Mouse (Mus musculus) E14TG2a.4 (cell line): ENCODE measurements around the gene Olfr1130.
"Not testable (repeated sequence)": the region's sequence is repeated elsewhere in the genome, so short reads cannot be mapped to it uniquely, and the experiment has no call there.

ENCODE experiments used
- H3K27me3 ChIP-seq: 2 replicates; pipeline ENCODE4 v1.6.1; 2014; ENCODE audit warnings: low read length, control low read depth; ENCODE audit not compliant: insufficient read depth
- H3K36me3 ChIP-seq: 2 replicates; pipeline ENCODE4 v1.6.1; 2014; ENCODE audit warnings: low read length, control low read depth; ENCODE audit not compliant: insufficient read depth
- H3K4me1 ChIP-seq: replicated peaks from 2 replicates; pipeline ENCODE4 v1.6.1; 2014; ENCODE audit warnings: low read depth, low read length, control low read depth
- H3K4me3 ChIP-seq: replicated peaks from 2 replicates; pipeline ENCODE4 v1.5.1; 2014; ENCODE audit warnings: mild to moderate bottlenecking, low read length
- H3K9me3 ChIP-seq: 2 replicates; pipeline ENCODE4 v1.6.1; 2014; ENCODE audit warnings: low read length, control low read depth
- CTCF ChIP-seq: conservative IDR thresholded peaks from 2 replicates; pipeline ENCODE4 v1.5.1; 2014; ENCODE audit warnings: low read length
- NANOG ChIP-seq: IDR thresholded peaks from 2 replicates; pipeline ENCODE4 v1.6.1; 2014; ENCODE audit warnings: borderline replicate concordance, low read length, mixed read lengths
- POU5F1 ChIP-seq: IDR thresholded peaks from 2 replicates; pipeline ENCODE4 v1.6.1; 2014; ENCODE audit warnings: low read length, borderline replicate concordance

Gene Olfr1130

DNA sequence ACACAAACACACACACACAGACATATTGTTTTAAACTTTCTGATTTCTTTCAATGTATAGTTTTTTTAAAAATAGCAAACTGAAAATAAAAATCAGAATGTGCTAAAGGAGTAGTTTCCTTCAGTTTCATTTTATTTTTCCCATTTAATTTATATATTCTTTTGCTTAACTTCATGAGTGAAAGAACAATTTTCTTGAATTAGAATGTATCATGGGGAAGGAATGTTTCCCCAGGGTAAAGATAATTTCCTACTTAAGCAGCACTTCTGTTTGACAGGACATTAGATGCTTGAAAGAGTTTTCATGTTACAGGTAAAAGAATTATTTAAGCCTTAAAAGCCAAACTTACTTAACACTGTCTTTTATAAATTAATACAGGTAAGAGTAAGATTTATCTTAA, at the start of gene Olfr1130:
TSS of gene Olfr1130 (plus strand) at position 301 of the 400 bp plus-strand sequence.
- H3K9me3 ChIP-seq, H3K4me3 ChIP-seq, H3K36me3 ChIP-seq, H3K27me3 ChIP-seq, H3K4me1 ChIP-seq: not testable (repeated sequence)

DNA sequence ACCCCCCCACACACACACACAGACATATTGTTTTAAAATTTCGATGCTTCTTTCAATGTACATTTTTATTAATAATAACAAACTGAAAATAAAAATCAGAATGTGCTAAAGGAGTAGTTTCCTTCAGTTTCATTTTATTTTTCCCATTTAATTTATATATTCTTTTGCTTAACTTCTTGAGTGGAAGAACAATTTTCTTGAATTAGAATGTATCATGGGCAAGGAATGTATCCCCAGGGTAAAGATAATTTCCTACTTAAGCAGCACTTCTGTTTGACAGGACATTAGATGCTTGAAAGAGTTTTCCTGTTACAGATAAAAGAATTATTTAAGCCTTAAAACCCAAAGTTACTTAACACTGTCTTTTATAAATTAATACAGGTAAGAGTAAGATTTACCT, 32.4 kb upstream of the Olfr1130 start, which contains the start of gene Olfr1129:
TSS of gene Olfr1129 (plus strand) at position 301 of the 400 bp plus-strand sequence.
- H3K27me3 ChIP-seq, H3K9me3 ChIP-seq, H3K36me3 ChIP-seq, H3K4me3 ChIP-seq, H3K4me1 ChIP-seq: not testable (repeated sequence)

DNA sequence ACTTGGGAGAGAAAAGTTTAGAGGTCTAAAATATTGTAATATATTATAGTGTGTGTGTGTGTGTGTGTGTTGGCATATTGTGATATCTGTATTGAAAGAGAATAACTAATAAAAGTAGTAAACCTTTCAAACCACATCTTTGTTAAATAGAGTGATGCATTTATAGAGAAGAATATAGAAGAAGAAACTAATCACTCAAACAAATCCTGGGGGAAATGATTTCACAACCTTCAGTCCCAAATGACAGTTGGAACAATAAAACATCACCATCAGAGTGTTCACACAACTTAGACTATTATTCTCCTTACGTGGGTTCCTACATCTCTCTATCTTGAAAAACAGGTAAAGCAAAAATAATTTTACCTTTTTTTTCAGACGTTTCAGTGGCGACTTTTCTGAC, 20.8 kb downstream of the Olfr1130 start, which contains the start of gene Olfr1131:
TSS of gene Olfr1131 (plus strand) at position 301 of the 400 bp plus-strand sequence.
- Histone ChIP-seq H3K4me3 (no peak within 1 kb of the TSS), H3K27me3 (no peaks in the 10 kb centered on the region), H3K4me1 (no peaks in the 10 kb centered on the region), H3K9me3 (no peaks in the 10 kb centered on the region), H3K36me3 (no peaks in the 10 kb centered on the region)
- TF ChIP-seq POU5F1 (no peak), NANOG (no peak), CTCF (no peak)

DNA sequence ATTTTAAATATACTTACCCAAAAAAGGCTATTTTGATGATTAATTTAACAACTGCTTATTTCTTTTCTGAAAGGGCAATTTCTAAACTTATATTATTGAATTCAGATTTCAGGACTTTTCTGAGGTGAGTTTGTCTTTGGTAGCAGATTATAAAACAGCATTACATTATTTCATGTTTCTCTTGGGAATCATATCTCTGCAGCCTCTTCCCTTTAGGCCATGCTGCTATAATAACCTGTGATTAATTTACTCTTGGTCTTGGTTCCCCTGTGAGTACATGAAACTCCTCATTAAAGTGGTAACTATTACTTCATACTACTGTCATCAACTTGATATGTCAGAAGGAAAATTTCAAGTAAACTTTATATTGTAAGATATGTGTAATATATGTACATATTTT, 31.4 kb downstream of the Olfr1130 start, which contains the start of gene Olfr1132:
TSS of gene Olfr1132 (minus strand) at position 101 of the 400 bp plus-strand sequence.
- Histone ChIP-seq H3K36me3 (no peaks in the 10 kb centered on the region), H3K9me3 (no peaks in the 10 kb centered on the region), H3K27me3 (no peaks in the 10 kb centered on the region), H3K4me3 (no peak within 1 kb of the TSS), H3K4me1 (no peaks in the 10 kb centered on the region)
- no peak for TF ChIP-seq NANOG
- no peak for TF ChIP-seq CTCF
- TF ChIP-seq POU5F1 = no peak

DNA sequence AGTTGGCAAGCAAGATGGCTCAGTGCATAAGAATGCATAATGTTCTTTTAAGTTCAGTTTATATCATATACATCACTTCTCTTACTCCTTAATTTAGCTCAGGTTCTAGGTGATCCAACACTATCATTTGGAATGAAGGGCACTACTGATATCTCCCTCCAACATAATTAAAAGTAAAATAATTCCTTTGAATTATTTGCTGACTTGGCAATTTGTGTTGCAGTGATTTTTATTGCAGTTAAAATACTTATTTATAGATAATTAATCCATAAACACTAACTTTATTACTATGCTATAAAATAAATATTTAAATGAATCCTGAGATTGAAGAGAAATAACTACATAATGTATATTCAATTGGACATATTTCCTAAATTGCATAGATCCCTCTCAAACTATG, 36.4 kb downstream of the Olfr1130 start:
- Histone ChIP-seq H3K4me3 (no peak overlapping the region), H3K9me3 (no peaks in the 10 kb centered on the region), H3K4me1 (no peaks in the 10 kb centered on the region), H3K36me3 (no peaks in the 10 kb centered on the region), H3K27me3 (no peaks in the 10 kb centered on the region)
- no peak for TF ChIP-seq POU5F1

DNA sequence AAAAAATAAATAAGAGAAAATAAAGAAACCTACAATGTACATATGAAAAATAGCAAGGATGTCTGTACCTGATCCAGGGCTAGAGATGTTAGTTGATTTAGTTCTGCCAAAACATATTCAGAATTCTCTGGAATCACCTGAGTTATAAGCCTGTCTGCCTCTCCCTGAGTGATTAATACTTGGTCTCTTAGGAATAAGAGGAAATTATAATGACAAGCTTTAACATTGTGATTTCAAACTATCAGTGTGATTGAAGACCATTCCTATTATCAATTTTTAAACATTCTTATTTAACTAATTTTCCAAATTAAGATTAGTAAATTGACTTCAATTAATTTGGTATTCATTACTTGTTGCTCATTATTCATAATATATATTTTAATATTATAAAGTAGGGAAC, 41.3 kb downstream of the Olfr1130 start, which contains the start of gene Olfr1133:
TSS of gene Olfr1133 (minus strand) at position 101 of the 400 bp plus-strand sequence.
- Histone ChIP-seq H3K4me1 (no peaks in the 10 kb centered on the region), H3K36me3 (no peaks in the 10 kb centered on the region), H3K27me3 (no peaks in the 10 kb centered on the region), H3K4me3 (no peak within 1 kb of the TSS), H3K9me3 (no peaks in the 10 kb centered on the region)
- TF ChIP-seq CTCF (no peak), POU5F1 (no peak), NANOG (no peak)

DNA sequence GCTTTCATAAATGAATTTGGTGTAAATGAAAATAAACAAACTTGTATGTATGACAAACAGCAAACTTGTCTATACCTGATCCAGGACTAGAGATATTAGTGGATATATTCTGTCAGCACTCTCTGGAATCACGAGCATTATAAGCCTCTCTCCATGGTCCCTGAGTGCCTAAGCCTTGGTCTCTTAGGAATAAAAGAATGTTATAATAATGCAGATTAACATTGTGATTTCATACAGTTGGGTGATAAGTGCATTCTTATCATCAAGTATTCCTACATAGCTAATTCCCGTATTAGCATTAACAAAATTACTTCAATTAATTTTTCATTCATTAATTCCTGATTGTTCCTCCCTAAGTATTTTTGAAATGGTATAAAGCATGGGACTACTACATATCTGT, 52.3 kb downstream of the Olfr1130 start, which contains the start of gene Olfr1134:
TSS of gene Olfr1134 (minus strand) at position 101 of the 400 bp plus-strand sequence.
- H3K36me3 ChIP-seq = no peaks in the 10 kb centered on the region
- H3K4me3 ChIP-seq = no peak within 1 kb of the TSS
- H3K4me1 ChIP-seq = no peaks in the 10 kb centered on the region
- H3K9me3 ChIP-seq = 0 out of 2 replicates have a peak, but pooled peaks cover 5% of the 10 kb centered on the region
- no peaks in the 10 kb centered on the region for H3K27me3 ChIP-seq
- TF ChIP-seq POU5F1 = no peak
- TF ChIP-seq NANOG = no peak
- TF ChIP-seq CTCF = no peak
